ENCODE assay signal across 8 mouse cellular contexts in the genomic region with DNA sequence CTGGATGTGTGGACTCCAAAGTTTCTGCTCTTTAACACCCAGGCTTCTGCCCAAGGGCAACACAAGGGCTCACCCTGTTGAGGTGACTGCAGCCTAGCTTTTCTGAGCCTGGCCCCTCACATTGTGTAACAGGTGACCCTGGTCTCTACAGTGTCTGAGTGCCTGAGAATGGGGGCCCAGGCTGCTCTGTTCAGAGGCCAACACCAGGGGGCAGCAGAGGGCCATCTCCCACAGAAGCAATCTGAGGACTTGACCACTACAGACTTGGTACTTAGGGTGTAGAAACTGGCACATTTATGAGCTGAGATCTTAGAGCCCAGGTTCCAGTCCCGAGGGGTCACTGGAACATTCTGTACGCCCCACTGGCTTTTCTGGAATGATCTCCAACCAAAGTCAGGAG. TPM values are rescaled to one million over a fixed set of nuclear protein-coding genes. Genes with fewer than 3 reads are reported as not detected.
DNase-seq lines count a peak whose midpoint lies in the region; ATAC-seq and TF ChIP-seq lines count a peak whose summit lies in the region.

No protein-coding gene starts in this region.

- peak; percentile 41; the same call in 1 of the 2 replicates for ATAC-seq in embryonic facial prominence, embryonic 14.5 days (ENCODE audit: low read depth)
- ATAC-seq in heart, embryonic 12.5 days (ENCODE audit: insufficient number of reproducible peaks, low FRiP score): peak; percentile 34; the same call in 1 of the 2 replicates
- ATAC-seq in kidney, postnatal 0 days (replicated peaks; ENCODE audit: low FRiP score, low read depth): peak; percentile 48; the same call in 1 of the 2 replicates
- ATAC-seq in liver, embryonic 14.5 days (ENCODE audit: insufficient read depth): peak; percentile 32; the same call in 1 of the 2 replicates
- 0 out of 2 replicates have a peak, but pooled peaks have one; percentile 53 for ATAC-seq in neural tube, embryonic 12.5 days (ENCODE audit: low FRiP score, low read depth)
- peak; percentile 68; the same call in 1 of the 2 replicates for ATAC-seq in stomach, postnatal 0 days (ENCODE audit: low FRiP score, low TSS enrichment)

- DNase-seq in B cell, adult 2 months: peak; percentile 89 to 90
- DNase-seq in adrenal gland, postnatal 25 days: peak; percentile 86
- DNase-seq in embryonic facial prominence, embryonic 14.5 days (ENCODE audit: low spot score): peak; percentile 59
- peak; percentile 84 for DNase-seq in kidney, postnatal 0 days (ENCODE audit: low spot score)
- DNase-seq in liver, embryonic 14.5 days (ENCODE audit: low read depth in 3 of 3, low spot score in 3 of 3): peak in 1 of 3 experiments; percentile 15
- DNase-seq in stomach, postnatal 0 days (ENCODE audit: low spot score): peak; percentile 83

- WGBS in embryonic facial prominence, embryonic 14.5 days: 25% methylated on average over 2 of the region's 2 CpGs
- 22% methylated on average over 2 of the region's 2 CpGs for WGBS in heart, embryonic 12.5 days
- 12% methylated on average over 2 of the region's 2 CpGs for WGBS in kidney, postnatal 0 days
- WGBS in liver, embryonic 14.5 days (ENCODE audit: insufficient replicate concordance): 11% methylated on average over 2 of the region's 2 CpGs
- WGBS in neural tube, embryonic 12.5 days: 37% methylated on average over 2 of the region's 2 CpGs
- WGBS in stomach, postnatal 0 days: 36% methylated on average over 2 of the region's 2 CpGs

- H3K9me3 ChIP-seq in embryonic facial prominence, embryonic 14.5 days (ENCODE audit: control insufficient read depth, low read length): no peaks in the 10 kb centered on the region
- no peaks in the 10 kb centered on the region for H3K9me3 ChIP-seq in heart, embryonic 12.5 days (replicated peaks)
- H3K9me3 ChIP-seq in kidney, postnatal 0 days (replicated peaks; ENCODE audit: low read length): no peaks in the 10 kb centered on the region
- no peaks in the 10 kb centered on the region for H3K9me3 ChIP-seq in liver, embryonic 14.5 days (ENCODE audit: control insufficient read depth, low read length)
- no peaks in the 10 kb centered on the region for H3K9me3 ChIP-seq in neural tube, embryonic 12.5 days
- no peaks in the 10 kb centered on the region for H3K9me3 ChIP-seq in stomach, postnatal 0 days (ENCODE audit: control insufficient read depth, low read length)

- no peak overlapping the region for H3K4me2 ChIP-seq in embryonic facial prominence, embryonic 14.5 days (ENCODE audit: low read depth, low read length)
- no peak overlapping the region for H3K4me2 ChIP-seq in heart, embryonic 12.5 days
- no peak overlapping the region for H3K4me2 ChIP-seq in kidney, postnatal 0 days (ENCODE audit: low read length)
- H3K4me2 ChIP-seq in liver, embryonic 14.5 days (ENCODE audit: low read depth): no peak overlapping the region
- H3K4me2 ChIP-seq in neural tube, embryonic 12.5 days (replicated peaks): no peak overlapping the region
- H3K4me2 ChIP-seq in stomach, postnatal 0 days (replicated peaks; ENCODE audit: low read depth): no peak overlapping the region

- H3K4me3 ChIP-seq in embryonic facial prominence, embryonic 14.5 days (ENCODE audit: low read depth, low read length): no peak overlapping the region
- H3K4me3 ChIP-seq in heart, embryonic 12.5 days: no peak overlapping the region
- H3K4me3 ChIP-seq in kidney, postnatal 0 days (replicated peaks; ENCODE audit: low read depth, low read length): no peak overlapping the region
- no peak overlapping the region for H3K4me3 ChIP-seq in liver, embryonic 14.5 days (ENCODE audit: insufficient read depth in 1 of 2, low read depth in 2 of 2, low read length in 2 of 2)
- H3K4me3 ChIP-seq in neural tube, embryonic 12.5 days: no peak overlapping the region
- H3K4me3 ChIP-seq in stomach, postnatal 0 days (ENCODE audit: low read depth, low read length): no peak overlapping the region

- peak; percentile 98 for TF ChIP-seq CTCF in kidney, postnatal 0 days (IDR thresholded peaks at IDR 0.05; ENCODE audit: low read depth)
- TF ChIP-seq CTCF in liver, embryonic 14.5 days (IDR thresholded peaks at IDR 0.05; ENCODE audit: low read depth): peak; percentile 95
- peak; percentile 98 for TF ChIP-seq CTCF in stomach, postnatal 0 days (IDR thresholded peaks at IDR 0.05; ENCODE audit: low read depth)

- peaks cover 10% of the 10 kb centered on the region; the same call in 1 of the 2 replicates for H3K4me1 ChIP-seq in embryonic facial prominence, embryonic 14.5 days (ENCODE audit: control insufficient read depth, insufficient read depth, low read length)
- peaks cover 90% of the 10 kb centered on the region for H3K4me1 ChIP-seq in heart, embryonic 12.5 days (replicated peaks)
- no peaks in the 10 kb centered on the region for H3K4me1 ChIP-seq in kidney, postnatal 0 days (replicated peaks; ENCODE audit: insufficient read depth, low read length)
- peaks cover 0 to 3% of the 10 kb centered on the region in 2 experiments; a peak in 2 of 4 replicates for H3K4me1 ChIP-seq in liver, embryonic 14.5 days (replicated peaks; ENCODE audit: control insufficient read depth in 2 of 2, insufficient read depth in 2 of 2, low read length in 1 of 2)
- peaks cover 8% of the 10 kb centered on the region; the same call in 1 of the 2 replicates for H3K4me1 ChIP-seq in neural tube, embryonic 12.5 days
- H3K4me1 ChIP-seq in stomach, postnatal 0 days (replicated peaks; ENCODE audit: control insufficient read depth, insufficient read depth): no peaks in the 10 kb centered on the region

- TF ChIP-seq EP300 in liver, embryonic 14.5 days (IDR thresholded peaks at IDR 0.05; ENCODE audit: low read depth): no peak
- TF ChIP-seq EP300 in stomach, postnatal 0 days (optimal IDR thresholded peaks at IDR 0.05): no peak

- no peaks in the 10 kb centered on the region for H3K27me3 ChIP-seq in embryonic facial prominence, embryonic 14.5 days (replicated peaks; ENCODE audit: control insufficient read depth, insufficient read depth, low read length)
- H3K27me3 ChIP-seq in heart, embryonic 12.5 days (replicated peaks): no peaks in the 10 kb centered on the region
- no peaks in the 10 kb centered on the region for H3K27me3 ChIP-seq in kidney, postnatal 0 days (ENCODE audit: insufficient read depth, low read length)
- no peaks in the 10 kb centered on the region for H3K27me3 ChIP-seq in liver, embryonic 14.5 days (ENCODE audit: control insufficient read depth, insufficient read depth, low read length)
- no peaks in the 10 kb centered on the region; the same call in 1 of the 2 replicates for H3K27me3 ChIP-seq in neural tube, embryonic 12.5 days (replicated peaks)
- H3K27me3 ChIP-seq in stomach, postnatal 0 days (ENCODE audit: control insufficient read depth, insufficient read depth, low read length): no peaks in the 10 kb centered on the region

- H3K27ac ChIP-seq in embryonic facial prominence, embryonic 14.5 days (replicated peaks; ENCODE audit: low read depth, low read length): no peak overlapping the region
- no peak overlapping the region for H3K27ac ChIP-seq in heart, embryonic 12.5 days (ENCODE audit: poor library complexity, severe bottlenecking)
- H3K27ac ChIP-seq in kidney, postnatal 0 days: no peak overlapping the region
- H3K27ac ChIP-seq in liver, embryonic 14.5 days: no peak overlapping the region
- H3K27ac ChIP-seq in neural tube, embryonic 12.5 days: no peak overlapping the region
- no peak overlapping the region for H3K27ac ChIP-seq in stomach, postnatal 0 days (replicated peaks)

- H3K9ac ChIP-seq in embryonic facial prominence, embryonic 14.5 days (ENCODE audit: low read depth, low read length): no peak overlapping the region
- H3K9ac ChIP-seq in heart, embryonic 12.5 days: no peak overlapping the region
- no peak overlapping the region for H3K9ac ChIP-seq in kidney, postnatal 0 days (ENCODE audit: low read depth, low read length)
- H3K9ac ChIP-seq in liver, embryonic 14.5 days (replicated peaks): no peak overlapping the region
- no peak overlapping the region for H3K9ac ChIP-seq in neural tube, embryonic 12.5 days
- H3K9ac ChIP-seq in stomach, postnatal 0 days (ENCODE audit: low read length): no peak overlapping the region

- H3K36me3 ChIP-seq in embryonic facial prominence, embryonic 14.5 days (ENCODE audit: control insufficient read depth, insufficient read depth, low read length): no peaks in the 10 kb centered on the region
- H3K36me3 ChIP-seq in heart, embryonic 12.5 days: peaks cover 21% of the 10 kb centered on the region
- no peaks in the 10 kb centered on the region for H3K36me3 ChIP-seq in kidney, postnatal 0 days (ENCODE audit: insufficient read depth, low read length)
- H3K36me3 ChIP-seq in liver, embryonic 14.5 days (replicated peaks; ENCODE audit: control insufficient read depth, insufficient read depth, low read depth): no peaks in the 10 kb centered on the region
- H3K36me3 ChIP-seq in neural tube, embryonic 12.5 days: no peaks in the 10 kb centered on the region
- no peaks in the 10 kb centered on the region for H3K36me3 ChIP-seq in stomach, postnatal 0 days (ENCODE audit: control insufficient read depth, insufficient read depth, low read length)

RNA-seq across cellular contexts. Expression of gene Bfsp2, which starts 10.2 kb away (rescaled TPM):
- not detected in 2 replicates for total RNA-seq in adrenal gland, postnatal 25 days (2021)
- 3.3 and 3.7 TPM in 2 replicates for polyA plus RNA-seq in embryonic facial prominence, embryonic 14.5 days (2014; fragmentation: Nextera tagmentation; extraction: Ambion mirVana)
- 0.37 and 0.68 TPM in 2 replicates for polyA plus RNA-seq in heart, embryonic 12.5 days (2016; fragmentation: Nextera tagmentation; extraction: Ambion mirVana)
- 0.61 and 0.96 TPM in 2 replicates for polyA plus RNA-seq in kidney, postnatal 0 days (2015; fragmentation: Nextera tagmentation; extraction: Ambion mirVana)
- 0.40 and 0.73 TPM in 2 replicates for polyA plus RNA-seq in liver, embryonic 14.5 days (2012; rRNA removed)
- polyA plus RNA-seq in liver, embryonic 14.5 days (2014; fragmentation: Nextera tagmentation; extraction: Ambion mirVana): 0.92 and 1.0 TPM in 2 replicates
- 0.62 and 0.83 TPM in 2 replicates for polyA plus RNA-seq in neural tube, embryonic 12.5 days (2016; fragmentation: Nextera tagmentation; extraction: Ambion mirVana)
- polyA plus RNA-seq in stomach, postnatal 0 days (2015; fragmentation: Nextera tagmentation; extraction: Ambion mirVana): 0.28 and 0.40 TPM in 2 replicates
